20 mouse cellular contexts compared by ENCODE assay signal in the genomic region with DNA sequence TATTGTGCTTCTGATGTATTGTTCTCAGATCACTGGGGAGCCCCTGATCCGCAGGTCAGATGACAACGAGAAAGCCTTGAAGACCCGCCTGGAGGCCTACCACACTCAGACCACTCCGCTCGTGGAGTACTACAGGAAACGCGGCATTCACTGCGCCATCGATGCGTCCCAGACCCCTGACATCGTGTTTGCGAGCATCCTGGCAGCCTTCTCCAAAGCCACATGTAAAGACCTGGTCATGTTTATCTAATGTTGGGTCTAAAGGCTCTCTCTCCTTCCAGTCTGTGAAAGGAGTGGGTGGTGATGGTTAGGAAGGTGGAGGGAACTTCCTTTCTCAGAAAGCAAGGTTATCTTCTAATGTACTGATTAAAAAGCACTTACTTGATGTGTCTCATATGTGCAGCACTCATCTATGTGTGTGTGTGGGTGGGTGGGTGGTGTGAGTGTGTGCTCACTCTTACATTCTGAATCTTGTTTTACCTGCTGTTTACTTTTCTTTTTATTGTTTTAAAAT. TPM values are rescaled to one million over a fixed set of nuclear protein-coding genes. Genes with fewer than 3 reads are reported as not detected.
DNase-seq lines count a peak whose midpoint lies in the region; TF ChIP-seq lines count a peak whose summit lies in the region.
"Had no signal": no experiment of that assay in that cellular context is flagged by ENCODE, and none has a peak within 500 bp of the region (broad histone marks: within the 10 kb centered on the region; RNA-seq: fewer than 3 reads in every experiment).

No protein-coding gene starts in this region.

- no peak overlapping the region for H3ac ChIP-seq in myocyte (ENCODE audit: control insufficient read depth, insufficient read length)

- peak overlapping the region; percentile 15 for H3K4me2 ChIP-seq in myocyte (ENCODE audit: low read depth)
- H3K4me2 ChIP-seq: embryonic facial prominence, embryonic 13.5 days; heart, embryonic 12.5 days; hindbrain, embryonic 14.5 days had no signal

- peak overlapping the region; percentile 85 for H3K27ac ChIP-seq in MEL (ENCODE audit: control insufficient read depth, low read depth, low read length)
- peak overlapping the region; percentile 62 for H3K27ac ChIP-seq in embryonic fibroblast, embryonic 13.5 days (ENCODE audit: insufficient read depth, low read length)
- H3K27ac ChIP-seq: embryonic facial prominence, embryonic 13.5 days; forebrain, embryonic 10.5 days; gastrocnemius, adult 2 months; hindbrain, embryonic 10.5 days; hindbrain, embryonic 14.5 days had no signal

- no peak for TF ChIP-seq RAD21 in MEL (IDR thresholded peaks at IDR 0.05; ENCODE audit: low read depth, low read length)

- DNase-seq in CD4-positive, CD25-positive, alpha-beta regulatory T cell, adult 2 months (ENCODE audit: low read depth, low spot score) = peak; percentile 52
- DNase-seq in MEL (ENCODE audit: low read depth, low spot score) = peak; percentile 46
- no peak for DNase-seq in layer of hippocampus, adult 11-12 months (ENCODE audit: low spot score)
- DNase-seq in right cerebral cortex, postnatal 36 days (ENCODE audit: low spot score in 2 of 2) = no peak
- DNase-seq in cerebellum, postnatal 4 days (ENCODE audit: low spot score in 2 of 2) = no peak
- DNase-seq: adrenal gland, adult 8-10 months; cerebellum, adult 11-12 months; cerebellum, adult 9-10 months; cerebellum, postnatal 25 days; gastrocnemius, adult 2 months; gastrocnemius, postnatal 25 days had no signal

- H3K4me3 ChIP-seq in MEL (ENCODE audit: control insufficient read depth in 1 of 2, insufficient read depth in 1 of 2, low read depth in 2 of 2, low read length in 2 of 2) = no peak overlapping the region
- no peak overlapping the region for H3K4me3 ChIP-seq in embryonic fibroblast, embryonic 13.5 days (ENCODE audit: insufficient read depth, low read length)
- H3K4me3 ChIP-seq in myocyte = no peak overlapping the region
- H3K4me3 ChIP-seq: embryonic facial prominence, embryonic 13.5 days; erythroblast, embryonic 14.5 days; forebrain, embryonic 10.5 days; gastrocnemius, adult 2 months; heart, embryonic 12.5 days; hindbrain, embryonic 10.5 days had no signal

- H3K36me3 ChIP-seq in MEL (ENCODE audit: control insufficient read depth in 1 of 2, insufficient read depth in 2 of 2, low read length in 2 of 2) = peaks cover 28 to 57% of the 10 kb centered on the region in 2 experiments
- peaks cover 12% of the 10 kb centered on the region for H3K36me3 ChIP-seq in myocyte (ENCODE audit: control insufficient read depth, insufficient read depth)

- no peak for TF ChIP-seq CTCF in MEL (IDR thresholded peaks at IDR 0.05 in 2 of 3, conservative IDR thresholded peaks at IDR 0.05 in 1 of 3; ENCODE audit: control insufficient read depth in 1 of 3, insufficient read depth in 1 of 3, low read depth in 2 of 3, low read length in 3 of 3, poor library complexity in 1 of 3, severe bottlenecking in 1 of 3)
- no peak for TF ChIP-seq CTCF in embryonic fibroblast, embryonic 13.5 days (IDR thresholded peaks at IDR 0.05; ENCODE audit: borderline replicate concordance, insufficient read depth, low read length)

- H3K9me3 ChIP-seq in MEL (replicated peaks; ENCODE audit: insufficient read depth, low read length) = no peaks in the 10 kb centered on the region
- H3K9me3 ChIP-seq: embryonic facial prominence, embryonic 13.5 days; forebrain, embryonic 10.5 days; heart, embryonic 12.5 days; hindbrain, embryonic 10.5 days had no signal

- H3K9ac ChIP-seq in MEL (ENCODE audit: control insufficient read depth, low read depth, low read length, poor library complexity, severe bottlenecking) = no peak overlapping the region
- H3K9ac ChIP-seq: embryonic facial prominence, embryonic 13.5 days; heart, embryonic 12.5 days; hindbrain, embryonic 14.5 days had no signal

- H3K4me1 ChIP-seq in MEL (ENCODE audit: control insufficient read depth in 1 of 2, insufficient read depth in 2 of 2, low read length in 2 of 2) = peaks cover 21 to 52% of the 10 kb centered on the region in 2 experiments
- peaks cover 26% of the 10 kb centered on the region for H3K4me1 ChIP-seq in embryonic fibroblast, embryonic 13.5 days (ENCODE audit: control insufficient read depth, insufficient read depth, low read length)

- H3K27me3 ChIP-seq in MEL (ENCODE audit: control insufficient read depth in 1 of 2, insufficient read depth in 2 of 2, low read length in 2 of 2) = no peaks in the 10 kb centered on the region
- H3K27me3 ChIP-seq in myocyte (ENCODE audit: control insufficient read depth, insufficient read depth, insufficient read length) = no peaks in the 10 kb centered on the region
- H3K27me3 ChIP-seq: CH12.LX; embryonic facial prominence, embryonic 13.5 days; heart, embryonic 12.5 days had no signal

- peak in 1 of 2 experiments; percentile 58; a peak in 3 of 4 replicates for TF ChIP-seq EP300 in MEL (IDR thresholded peaks at IDR 0.05; ENCODE audit: low read depth in 1 of 2, low read length in 2 of 2)

- H3K79me2 ChIP-seq in MEL (ENCODE audit: control insufficient read depth, insufficient read depth, low read length, poor library complexity) = 0 out of 2 replicates have a peak, but pooled peaks cover 2% of the 10 kb centered on the region
- H3K79me2 ChIP-seq in myocyte (ENCODE audit: control insufficient read depth, insufficient read depth) = no peaks in the 10 kb centered on the region

- TF ChIP-seq POLR2A in MEL (IDR thresholded peaks at IDR 0.05; ENCODE audit: control insufficient read depth in 1 of 2, insufficient read depth in 1 of 2, low read depth in 1 of 2, low read length in 2 of 2, poor library complexity in 1 of 2) = no peak
- no peak for TF ChIP-seq POLR2A in embryonic fibroblast, embryonic 13.5 days (IDR thresholded peaks at IDR 0.05; ENCODE audit: low read depth, low read length)
- TF ChIP-seq POLR2A in myocyte (IDR thresholded peaks at IDR 0.05; ENCODE audit: insufficient read length, low read depth) = no peak

TF ChIP-seq in MEL, 35 proteins besides CTCF, POLR2A, EP300 and RAD21:
- TF ChIP-seq MAX (IDR thresholded peaks at IDR 0.05; ENCODE audit: low read length) (0 out of 2 replicates have a peak, but pooled peaks have one; percentile 18), NELFE (IDR thresholded peaks at IDR 0.05; ENCODE audit: low read depth, low read length) (no peak), ZKSCAN1 (IDR thresholded peaks at IDR 0.05; ENCODE audit: low read depth, low read length) (no peak), SIN3A (IDR thresholded peaks at IDR 0.05; ENCODE audit: low read length) (no peak; the same call in 1 of the 2 replicates), GATA1 (IDR thresholded peaks at IDR 0.05; ENCODE audit: low read depth, low read length) (peak; percentile 35; the same call in 1 of the 2 replicates), RCOR1 (IDR thresholded peaks at IDR 0.05; ENCODE audit: low read depth, low read length) (peak; percentile 64; the same call in 1 of the 2 replicates), JUND (IDR thresholded peaks at IDR 0.05; ENCODE audit: low read depth, low read length) (no peak), MYC (IDR thresholded peaks at IDR 0.05; ENCODE audit: low read depth, low read length) (0 out of 2 replicates have a peak, but pooled peaks have one; percentile 48), ETS1 (IDR thresholded peaks at IDR 0.05; ENCODE audit: low read depth, low read length) (0 out of 2 replicates have a peak, but pooled peaks have one; percentile 12)

TF ChIP-seq in myocyte, 11 proteins besides CTCF, POLR2A, EP300 and RAD21:
- TF ChIP-seq USF1 (IDR thresholded peaks at IDR 0.05; ENCODE audit: low read depth) (no peak), MYOG (IDR thresholded peaks at IDR 0.05; ENCODE audit: control insufficient read depth in 1 of 3, insufficient read depth in 1 of 3, insufficient read length in 2 of 3, low read depth in 2 of 3) (no peak), MYOD1 (IDR thresholded peaks at IDR 0.05; ENCODE audit: control insufficient read depth in 1 of 3, insufficient read length in 2 of 3, low read depth in 2 of 3) (no peak), REST (IDR thresholded peaks at IDR 0.05; ENCODE audit: insufficient read depth, insufficient read length) (no peak), POLR2AphosphoS2 (IDR thresholded peaks at IDR 0.05; ENCODE audit: insufficient read length, low read depth) (no peak), MAX (IDR thresholded peaks at IDR 0.05; ENCODE audit: low read depth) (no peak), TCF3 (IDR thresholded peaks at IDR 0.05; ENCODE audit: insufficient read length, low read depth) (no peak), SRF (IDR thresholded peaks at IDR 0.05; ENCODE audit: control insufficient read depth, insufficient read length, low read depth) (no peak), E2F4 (IDR thresholded peaks at IDR 0.05; ENCODE audit: insufficient read depth) (no peak), CEBPB (IDR thresholded peaks at IDR 0.05; ENCODE audit: insufficient read depth, poor library complexity, severe bottlenecking) (no peak), TCF12 (IDR thresholded peaks at IDR 0.05; ENCODE audit: insufficient read depth, poor library complexity, severe bottlenecking) (no peak)

RNA-seq across cellular contexts. Expression of a gene that starts 16.3 kb away (rescaled TPM):
- 263 and 330 TPM in 2 replicates for total RNA-seq in MEL (2012; rRNA removed)
- polyA plus RNA-seq in MEL (2012; ENCODE audit: insufficient read depth in 1 of 2, insufficient read length in 2 of 2, low read depth in 1 of 2, low replicate concordance in 2 of 2, missing spikeins in 1 of 2) (100 to 1,000 TPM in 1 of 2 experiments, not detected in 1; 366 TPM), myocyte (2012; fragmentation: generic; extraction: Trizol) (83.0 TPM)
- 95.5 and 107 TPM in 2 replicates for polyA plus RNA-seq in embryonic fibroblast, embryonic 13.5 days (2011; ENCODE audit: insufficient read length, low read depth, missing spikeins)

RNA-seq across cellular contexts. Expression of a gene that starts 45.8 kb away (rescaled TPM):
- 0.39 and 0.42 TPM in 2 replicates for total RNA-seq in MEL (2012; rRNA removed)
- polyA plus RNA-seq in MEL (2012; ENCODE audit: insufficient read depth in 1 of 2, insufficient read length in 2 of 2, low read depth in 1 of 2, low replicate concordance in 2 of 2, missing spikeins in 1 of 2) (1 to 10 TPM in 1 of 2 experiments, not detected in 1; 2.3 TPM), myocyte (2012; fragmentation: generic; extraction: Trizol) (17.4 TPM)
- 29.0 and 37.5 TPM in 2 replicates for polyA plus RNA-seq in embryonic fibroblast, embryonic 13.5 days (2011; ENCODE audit: insufficient read length, low read depth, missing spikeins)
- polyA plus RNA-seq: erythroblast, embryonic 14.5 days had no signal

RNA-seq across cellular contexts. Expression of a gene that starts 50.0 kb away (rescaled TPM):
- 25.5 and 26.3 TPM in 2 replicates for total RNA-seq in MEL (2012; rRNA removed)
- polyA plus RNA-seq in MEL (2012; ENCODE audit: insufficient read depth in 1 of 2, insufficient read length in 2 of 2, low read depth in 1 of 2, low replicate concordance in 2 of 2, missing spikeins in 1 of 2) = 10 to 100 TPM in 1 of 2 experiments, not detected in 1; 30.0 TPM
- polyA plus RNA-seq in embryonic fibroblast, embryonic 13.5 days (2011; ENCODE audit: insufficient read length, low read depth, missing spikeins) = 49.7 and 62.6 TPM in 2 replicates
- polyA plus RNA-seq in myocyte (2012; fragmentation: generic; extraction: Trizol) = 49.3 TPM

Comparison
In these comparisons a context has a peak if more than half of its experiments do, and no peak if none do; other contexts are left out.
1. DNase-seq: peak in CD4-positive, CD25-positive, alpha-beta regulatory T cell, adult 2 months (single experiment) and MEL (single experiment); none in layer of hippocampus, adult 11-12 months (single experiment), right cerebral cortex, postnatal 36 days (0 of 2) and cerebellum, postnatal 4 days (0 of 2).